19 mouse cellular contexts compared by ENCODE assay signal in genomic region chr2:160510159-160510558, GRCm38 (mm10).
DNase-seq lines count a peak whose midpoint lies in the region; ATAC-seq lines count a peak whose summit lies in the region.
"Had no signal": no experiment of that assay in that cellular context is flagged by ENCODE, and none has a peak within 500 bp of the region (broad histone marks: within the 10 kb centered on the region; RNA-seq: fewer than 3 reads in every experiment).

No protein-coding gene starts in this region.

- H3K36me3 ChIP-seq in heart, embryonic 10.5 days = no peaks in the 10 kb centered on the region
- H3K36me3 ChIP-seq in lung, embryonic 16.5 days (ENCODE audit: control insufficient read depth, insufficient read depth, low read length) = no peaks in the 10 kb centered on the region
- no peaks in the 10 kb centered on the region for H3K36me3 ChIP-seq in stomach, embryonic 16.5 days (ENCODE audit: control insufficient read depth, insufficient read depth, low read length)
- H3K36me3 ChIP-seq: hindbrain, embryonic 15.5 days; limb, embryonic 13.5 days; midbrain, embryonic 12.5 days had no signal

- no peak overlapping the region for H3K9ac ChIP-seq in lung, embryonic 16.5 days (ENCODE audit: low read length)
- no peak overlapping the region for H3K9ac ChIP-seq in stomach, embryonic 16.5 days (ENCODE audit: low read length)
- H3K9ac ChIP-seq: hindbrain, embryonic 15.5 days; limb, embryonic 13.5 days; midbrain, embryonic 12.5 days had no signal

- H3K4me2 ChIP-seq in lung, embryonic 16.5 days (ENCODE audit: low read depth, low read length) = no peak overlapping the region
- H3K4me2 ChIP-seq in stomach, embryonic 16.5 days (ENCODE audit: low read depth, low read length) = no peak overlapping the region
- H3K4me2 ChIP-seq: hindbrain, embryonic 15.5 days; limb, embryonic 13.5 days; midbrain, embryonic 12.5 days had no signal

- 0 out of 2 replicates have a peak, but pooled peaks cover 8% of the 10 kb centered on the region for H3K27me3 ChIP-seq in heart, embryonic 10.5 days (ENCODE audit: insufficient read depth, poor library complexity, severe bottlenecking)
- H3K27me3 ChIP-seq in lung, embryonic 16.5 days (ENCODE audit: control insufficient read depth, insufficient read depth, low read depth, low read length) = no peaks in the 10 kb centered on the region
- no peaks in the 10 kb centered on the region for H3K27me3 ChIP-seq in stomach, embryonic 16.5 days (ENCODE audit: control insufficient read depth, insufficient read depth, low read length)
- H3K27me3 ChIP-seq: midbrain, embryonic 12.5 days had no signal

- 0 out of 2 replicates have a peak, but pooled peaks have one; percentile 15 for ATAC-seq in lung, embryonic 16.5 days (ENCODE audit: low read depth)
- peak; percentile 18; the same call in 1 of the 2 replicates for ATAC-seq in stomach, embryonic 16.5 days (ENCODE audit: insufficient read depth, low FRiP score)
- no peak for ATAC-seq in erythroblast, adult 5-6 weeks (replicated peaks; ENCODE audit: low FRiP score, poor library complexity, severe bottlenecking)
- ATAC-seq: Patski had no signal

- H3K9me3 ChIP-seq in heart, embryonic 10.5 days = no peaks in the 10 kb centered on the region
- no peaks in the 10 kb centered on the region for H3K9me3 ChIP-seq in lung, embryonic 16.5 days (ENCODE audit: control insufficient read depth, low read length)
- no peaks in the 10 kb centered on the region for H3K9me3 ChIP-seq in stomach, embryonic 16.5 days (replicated peaks; ENCODE audit: control insufficient read depth, low read length)
- H3K9me3 ChIP-seq: hindbrain, embryonic 15.5 days; limb, embryonic 13.5 days; midbrain, embryonic 12.5 days had no signal

- no peak for DNase-seq in heart, embryonic 10.5 days (ENCODE audit: low spot score)
- DNase-seq in heart, adult 8-10 months (ENCODE audit: low spot score) = no peak
- no peak for DNase-seq in lung, postnatal 10 days
- DNase-seq in ZHBTc4 (ENCODE audit: low read depth, low spot score) = peak; percentile 73
- DNase-seq in layer of hippocampus, adult 9-10 months (ENCODE audit: low spot score) = no peak
- DNase-seq: B cell, adult 2 months; cerebellum, adult 18-20 months; gastrocnemius, postnatal 36 days; kidney, adult 18-20 months; kidney, postnatal 36 days; thymus, postnatal 25 days had no signal

- H3K4me1 ChIP-seq in heart, embryonic 10.5 days = peaks cover 13% of the 10 kb centered on the region; the same call in 1 of the 2 replicates
- no peaks in the 10 kb centered on the region for H3K4me1 ChIP-seq in lung, embryonic 16.5 days (replicated peaks; ENCODE audit: control insufficient read depth, insufficient read depth, low read length)
- H3K4me1 ChIP-seq in stomach, embryonic 16.5 days (ENCODE audit: control insufficient read depth, insufficient read depth, low read length) = peaks cover 11% of the 10 kb centered on the region
- H3K4me1 ChIP-seq: limb, embryonic 13.5 days had no signal

- H3K27ac ChIP-seq in heart, embryonic 10.5 days = 0 out of 2 replicates have a peak overlapping the region, but pooled peaks have one; percentile 17
- H3K27ac ChIP-seq in lung, embryonic 16.5 days (ENCODE audit: low read length) = no peak overlapping the region
- H3K27ac ChIP-seq in stomach, embryonic 16.5 days (ENCODE audit: low read length) = no peak overlapping the region
- H3K27ac ChIP-seq: hindbrain, embryonic 15.5 days; left cerebral cortex, adult 2 months; limb, embryonic 13.5 days; midbrain, embryonic 12.5 days had no signal

- WGBS in heart, embryonic 10.5 days = 87% methylated on average over 5 of the region's 5 CpGs
- 86% methylated on average over 5 of the region's 5 CpGs for WGBS in lung, embryonic 16.5 days
- WGBS in stomach, embryonic 16.5 days = 91% methylated on average over 5 of the region's 5 CpGs

- H3K4me3 ChIP-seq in heart, embryonic 10.5 days = no peak overlapping the region
- H3K4me3 ChIP-seq in lung, embryonic 16.5 days (ENCODE audit: low read length) = no peak overlapping the region
- no peak overlapping the region for H3K4me3 ChIP-seq in stomach, embryonic 16.5 days (replicated peaks; ENCODE audit: low read length)
- H3K4me3 ChIP-seq: hindbrain, embryonic 15.5 days; left cerebral cortex, adult 2 months; limb, embryonic 13.5 days; midbrain, embryonic 12.5 days had no signal
